Mouse (Mus musculus): ENCODE data around the gene Insyn1. TPM values are rescaled to one million over a fixed set of nuclear protein-coding genes. Genes with fewer than 3 reads are reported as not detected.

Insyn1 gene
- total and polyA plus RNA-seq, 3 experiments: 2.4 to 5.5 (median 2.5) TPM

DNA sequence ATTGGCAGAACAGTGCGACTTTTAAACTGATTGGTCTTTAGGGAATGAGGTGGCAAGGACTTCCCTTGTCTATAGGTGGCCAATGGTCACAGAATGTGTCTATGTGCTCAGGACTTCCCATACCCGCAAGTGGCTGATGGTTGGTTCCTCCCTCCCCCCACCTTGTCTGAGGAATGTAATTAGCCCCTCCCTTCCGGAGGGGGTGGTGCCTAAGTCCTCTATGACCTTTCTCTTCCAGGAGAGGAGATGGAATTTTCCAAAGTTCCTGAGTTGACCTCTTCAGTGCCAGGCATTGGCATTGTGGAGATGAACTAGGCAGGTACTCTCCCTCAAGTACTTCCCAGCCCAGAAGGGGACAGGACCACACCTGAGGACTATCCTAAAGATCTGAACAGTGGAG lies 33.5 kb upstream of the Insyn1 start:
- H3K4me3 ChIP-seq (replicated peaks in 1 of 3; ENCODE audit: low read depth in 2 of 3, low read length in 2 of 3, poor library complexity in 1 of 3): no peak overlapping the region
- H3K4me2 ChIP-seq (ENCODE audit: insufficient read depth, low read depth, poor library complexity, severe bottlenecking): no peak overlapping the region
- H3K79me2 ChIP-seq (replicated peaks; ENCODE audit: control insufficient read depth, extremely low read depth, insufficient read depth, poor library complexity, severe bottlenecking): no peaks in the 10 kb centered on the region
- no peak overlapping the region for H3K9ac ChIP-seq (ENCODE audit: insufficient read depth, low read depth)
- in situ Hi-C loops (cut with MboI; ENCODE audit: low pct_ligation_motif_present, low pct_unique_long_range_greater_than_20kb, low sequenced_read_pairs): no loop called here
- dilution Hi-C loops (cut with MboI; ENCODE audit: extremely low pct_ligation_motif_present, extremely low pct_unique_long_range_greater_than_20kb, low sequenced_read_pairs): no loop called here
- H3K4me1 ChIP-seq (ENCODE audit: control insufficient read depth in 1 of 2, insufficient read depth in 2 of 2): peaks cover 0 to 3% of the 10 kb centered on the region in 2 experiments; a peak in 2 of 4 replicates
- no peaks in the 10 kb centered on the region for H3K9me3 ChIP-seq (replicated peaks; ENCODE audit: low read length)
- no peak overlapping the region for H3K27ac ChIP-seq (ENCODE audit: insufficient read depth, low read depth)
- no peak for DNase-seq (ENCODE audit: extremely low read depth)
- no peaks in the 10 kb centered on the region for H3K36me3 ChIP-seq (replicated peaks in 1 of 2; ENCODE audit: control insufficient read depth in 1 of 2, insufficient read depth in 1 of 2, low read length in 1 of 2)
- H3K27me3 ChIP-seq (replicated peaks): peaks cover 2% of the 10 kb centered on the region
- TF ChIP-seq USF2 (conservative IDR thresholded peaks at IDR 0.05; ENCODE audit: low read depth, low read length): no peak
- TF ChIP-seq TBP (conservative IDR thresholded peaks at IDR 0.05; ENCODE audit: low read depth, low read length): no peak
- no peak for TF ChIP-seq ELF1 (IDR thresholded peaks at IDR 0.05; ENCODE audit: low read depth, low read length)
- no peak for TF ChIP-seq JUN (IDR thresholded peaks at IDR 0.05; ENCODE audit: insufficient read depth, low read depth, low read length)

GRCm38 (mm10) chr9:58455798-58456197 lies 32.6 kb upstream of the Insyn1 start:
- H3K27me3 ChIP-seq (replicated peaks): no peaks in the 10 kb centered on the region
- H3K4me2 ChIP-seq (ENCODE audit: insufficient read depth, low read depth, poor library complexity, severe bottlenecking): no peak overlapping the region
- H3K4me1 ChIP-seq (ENCODE audit: control insufficient read depth in 1 of 2, insufficient read depth in 2 of 2): no peaks in the 10 kb centered on the region
- TF ChIP-seq USF1 (IDR thresholded peaks at IDR 0.05; ENCODE audit: low read depth, low read length) (no peak), MAX (IDR thresholded peaks at IDR 0.05; ENCODE audit: low read length) (no peak), CTCF (conservative IDR thresholded peaks at IDR 0.05 in 1 of 2, IDR thresholded peaks at IDR 0.05 in 1 of 2; ENCODE audit: low read depth in 2 of 2, low read length in 2 of 2) (no peak), MAFK (IDR thresholded peaks at IDR 0.05; ENCODE audit: insufficient replicate concordance, low read length) (no peak), ZNF384 (IDR thresholded peaks at IDR 0.05; ENCODE audit: low read depth, low read length) (no peak), POLR2AphosphoS2 (IDR thresholded peaks at IDR 0.05; ENCODE audit: low read depth, low read length) (no peak), UBTF (IDR thresholded peaks at IDR 0.05; ENCODE audit: low read depth, low read length) (no peak), HCFC1 (IDR thresholded peaks at IDR 0.05; ENCODE audit: low read depth, low read length) (no peak), ZKSCAN1 (IDR thresholded peaks at IDR 0.05; ENCODE audit: borderline replicate concordance, low read depth, low read length) (no peak), IRF4 (IDR thresholded peaks at IDR 0.05; ENCODE audit: low read depth, low read length) (no peak), E2F4 (IDR thresholded peaks at IDR 0.05; ENCODE audit: insufficient replicate concordance, low read depth, low read length) (no peak), ZC3H11A (IDR thresholded peaks at IDR 0.05; ENCODE audit: low read depth, low read length) (no peak), ELF1 (IDR thresholded peaks at IDR 0.05; ENCODE audit: low read depth, low read length) (no peak), TBP (conservative IDR thresholded peaks at IDR 0.05; ENCODE audit: low read depth, low read length) (no peak), NELFE (IDR thresholded peaks at IDR 0.05; ENCODE audit: low read depth, low read length) (no peak), JUN (IDR thresholded peaks at IDR 0.05; ENCODE audit: insufficient read depth, low read depth, low read length) (no peak)
- H3K79me2 ChIP-seq (replicated peaks; ENCODE audit: control insufficient read depth, extremely low read depth, insufficient read depth, poor library complexity, severe bottlenecking): no peaks in the 10 kb centered on the region
- H3K4me3 ChIP-seq (replicated peaks in 1 of 3; ENCODE audit: low read depth in 2 of 3, low read length in 2 of 3, poor library complexity in 1 of 3): no peak overlapping the region
- no peaks in the 10 kb centered on the region for H3K9me3 ChIP-seq (replicated peaks; ENCODE audit: low read length)
- no peak overlapping the region for H3K9ac ChIP-seq (ENCODE audit: insufficient read depth, low read depth)
- dilution Hi-C loops (cut with MboI; ENCODE audit: extremely low pct_ligation_motif_present, extremely low pct_unique_long_range_greater_than_20kb, low sequenced_read_pairs) (no loop called here), in situ Hi-C loops (cut with MboI; ENCODE audit: low pct_ligation_motif_present, low pct_unique_long_range_greater_than_20kb, low sequenced_read_pairs) (no loop called here)
- H3K36me3 ChIP-seq (replicated peaks in 1 of 2; ENCODE audit: control insufficient read depth in 1 of 2, insufficient read depth in 1 of 2, low read length in 1 of 2): no peaks in the 10 kb centered on the region
- no peak for DNase-seq (ENCODE audit: extremely low read depth)
- H3K27ac ChIP-seq (ENCODE audit: insufficient read depth, low read depth): no peak overlapping the region

All from CH12.LX (cell line).